12 mouse cellular contexts compared by ENCODE assay signal in the genomic region with DNA sequence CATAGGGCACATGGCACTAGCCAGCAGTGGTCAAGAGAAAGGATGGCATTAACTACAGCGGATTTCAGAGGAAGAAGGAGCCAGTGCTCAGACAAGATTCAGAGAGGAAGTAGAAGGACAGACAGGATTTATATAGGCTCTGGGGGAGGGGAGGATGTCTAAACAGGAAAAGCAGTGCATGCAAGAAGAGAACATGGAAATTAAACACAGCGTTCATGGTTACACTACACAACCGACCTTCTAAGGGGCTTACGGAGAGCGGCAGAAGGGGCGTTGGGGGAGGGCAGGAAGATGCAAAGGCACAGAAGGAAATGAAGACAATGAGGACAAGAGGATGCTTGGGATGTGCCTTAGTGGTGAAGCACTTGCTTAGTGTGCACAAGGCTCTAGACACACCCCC.
DNase-seq lines count a peak whose midpoint lies in the region; ATAC-seq and TF ChIP-seq lines count a peak whose summit lies in the region.
"Had no signal": no experiment of that assay in that cellular context is flagged by ENCODE, and none has a peak within 500 bp of the region (broad histone marks: within the 10 kb centered on the region; RNA-seq: fewer than 3 reads in every experiment).

No protein-coding gene starts in this region.

- H3K36me3 ChIP-seq in forebrain, embryonic 10.5 days (replicated peaks), result no peaks in the 10 kb centered on the region
- H3K36me3 ChIP-seq in forebrain, embryonic 15.5 days, result no peaks in the 10 kb centered on the region
- H3K36me3 ChIP-seq in embryonic facial prominence, embryonic 11.5 days (replicated peaks; ENCODE audit: control insufficient read depth, insufficient read depth, low read depth, low read length), result no peaks in the 10 kb centered on the region
- H3K36me3 ChIP-seq in limb, embryonic 14.5 days (ENCODE audit: control insufficient read depth, insufficient read depth, low read length), result peaks cover 3% of the 10 kb centered on the region; the same call in 1 of the 2 replicates
- H3K36me3 ChIP-seq: G1E had no signal

- no peak for DNase-seq in forebrain, embryonic 10.5 days (ENCODE audit: extremely low spot score, low spot score)
- DNase-seq in layer of hippocampus, adult 2 months (ENCODE audit: low spot score in 2 of 2), result no peak
- DNase-seq in layer of hippocampus, postnatal 10 days (ENCODE audit: low spot score in 2 of 2), result no peak
- no peak for DNase-seq in embryonic facial prominence, embryonic 11.5 days (ENCODE audit: low spot score)
- DNase-seq in limb, embryonic 14.5 days (ENCODE audit: low spot score), result no peak
- no peak for DNase-seq in left cerebral cortex, adult 2 months (ENCODE audit: extremely low spot score in 1 of 2, low spot score in 2 of 2)
- DNase-seq: liver; thymus, postnatal 25 days had no signal

- peaks cover 39% of the 10 kb centered on the region for H3K4me1 ChIP-seq in forebrain, embryonic 10.5 days
- H3K4me1 ChIP-seq in forebrain, embryonic 15.5 days, result no peaks in the 10 kb centered on the region
- H3K4me1 ChIP-seq in embryonic facial prominence, embryonic 11.5 days (ENCODE audit: control insufficient read depth, insufficient read depth, low read length), result no peaks in the 10 kb centered on the region; the same call in none of the 2 replicates
- H3K4me1 ChIP-seq in limb, embryonic 14.5 days (ENCODE audit: control insufficient read depth, insufficient read depth, low read length), result peaks cover 35% of the 10 kb centered on the region

- no peak overlapping the region for H3K4me3 ChIP-seq in forebrain, embryonic 10.5 days
- no peak overlapping the region for H3K4me3 ChIP-seq in forebrain, embryonic 15.5 days
- H3K4me3 ChIP-seq in layer of hippocampus, adult 2 months, result no peak overlapping the region
- no peak overlapping the region for H3K4me3 ChIP-seq in embryonic facial prominence, embryonic 11.5 days (ENCODE audit: low read depth, low read length)
- no peak overlapping the region for H3K4me3 ChIP-seq in limb, embryonic 14.5 days (replicated peaks; ENCODE audit: low read length)
- H3K4me3 ChIP-seq in left cerebral cortex, adult 2 months, result no peak overlapping the region
- H3K4me3 ChIP-seq: forebrain, embryonic 13.5 days had no signal

- TF ChIP-seq POLR2A in limb, embryonic 14.5 days (IDR thresholded peaks at IDR 0.05; ENCODE audit: borderline replicate concordance, extremely low read depth, insufficient read depth, insufficient read length), result no peak

- TF ChIP-seq CTCF in layer of hippocampus, adult 2 months (conservative IDR thresholded peaks at IDR 0.05), result no peak
- TF ChIP-seq CTCF in left cerebral cortex, adult 2 months (IDR thresholded peaks at IDR 0.05), result no peak

- no peaks in the 10 kb centered on the region for H3K9me3 ChIP-seq in forebrain, embryonic 10.5 days
- no peaks in the 10 kb centered on the region for H3K9me3 ChIP-seq in forebrain, embryonic 15.5 days
- no peaks in the 10 kb centered on the region for H3K9me3 ChIP-seq in embryonic facial prominence, embryonic 11.5 days (replicated peaks; ENCODE audit: control insufficient read depth, low read length)
- H3K9me3 ChIP-seq in limb, embryonic 14.5 days (ENCODE audit: control insufficient read depth, low read length), result no peaks in the 10 kb centered on the region
- H3K9me3 ChIP-seq: forebrain, embryonic 13.5 days; G1E had no signal

- intact Hi-C loops in left cerebral cortex, adult 2 months (cut with DNase I), result no loop called here

- no peaks in the 10 kb centered on the region for H3K27me3 ChIP-seq in forebrain, embryonic 10.5 days (ENCODE audit: poor library complexity, severe bottlenecking)
- no peaks in the 10 kb centered on the region for H3K27me3 ChIP-seq in forebrain, embryonic 15.5 days
- H3K27me3 ChIP-seq in embryonic facial prominence, embryonic 11.5 days (ENCODE audit: control insufficient read depth, insufficient read depth, low read length), result no peaks in the 10 kb centered on the region
- no peaks in the 10 kb centered on the region for H3K27me3 ChIP-seq in limb, embryonic 14.5 days (ENCODE audit: control insufficient read depth, insufficient read depth, low read length)
- H3K27me3 ChIP-seq: forebrain, embryonic 13.5 days had no signal

- H3K4me2 ChIP-seq in forebrain, embryonic 15.5 days (replicated peaks), result no peak overlapping the region
- no peak overlapping the region for H3K4me2 ChIP-seq in embryonic facial prominence, embryonic 11.5 days (ENCODE audit: low read depth, low read length)
- H3K4me2 ChIP-seq in limb, embryonic 14.5 days (replicated peaks; ENCODE audit: low read depth, low read length, severe bottlenecking), result no peak overlapping the region
- H3K4me2 ChIP-seq: forebrain, embryonic 13.5 days had no signal

- H3K27ac ChIP-seq in forebrain, embryonic 10.5 days, result peak overlapping the region; percentile 31
- no peak overlapping the region for H3K27ac ChIP-seq in forebrain, embryonic 15.5 days (replicated peaks)
- H3K27ac ChIP-seq in layer of hippocampus, adult 2 months, result peak overlapping the region; percentile 48; the same call in 1 of the 2 replicates
- H3K27ac ChIP-seq in embryonic facial prominence, embryonic 11.5 days (replicated peaks; ENCODE audit: low read depth, low read length), result no peak overlapping the region; the same call in 1 of the 2 replicates
- 0 out of 2 replicates have a peak overlapping the region, but pooled peaks have one; percentile 58 for H3K27ac ChIP-seq in limb, embryonic 14.5 days (replicated peaks; ENCODE audit: low read depth, low read length)
- H3K27ac ChIP-seq in left cerebral cortex, adult 2 months, result no peak overlapping the region
- H3K27ac ChIP-seq: forebrain, embryonic 13.5 days had no signal

- 74% methylated on average over 6 of the region's 6 CpGs for WGBS in forebrain, embryonic 10.5 days
- 76% methylated on average over 6 of the region's 6 CpGs for WGBS in forebrain, embryonic 15.5 days
- 53% methylated on average over 6 of the region's 6 CpGs for WGBS in embryonic facial prominence, embryonic 11.5 days
- 50% methylated on average over 6 of the region's 6 CpGs for WGBS in limb, embryonic 14.5 days

- H3K9ac ChIP-seq in forebrain, embryonic 15.5 days (replicated peaks), result no peak overlapping the region
- H3K9ac ChIP-seq in embryonic facial prominence, embryonic 11.5 days (replicated peaks; ENCODE audit: low read length), result 0 out of 2 replicates have a peak overlapping the region, but pooled peaks have one; percentile 19
- no peak overlapping the region for H3K9ac ChIP-seq in limb, embryonic 14.5 days (ENCODE audit: low read depth, low read length, severe bottlenecking)
- H3K9ac ChIP-seq: forebrain, embryonic 13.5 days had no signal

- ATAC-seq in forebrain, embryonic 15.5 days (replicated peaks), result no peak
- ATAC-seq in embryonic facial prominence, embryonic 11.5 days (replicated peaks; ENCODE audit: insufficient number of reproducible peaks, low FRiP score, low TSS enrichment, low read depth), result no peak
- no peak for ATAC-seq in limb, embryonic 14.5 days (ENCODE audit: low FRiP score, low read depth)
- ATAC-seq in erythroblast, adult 5-6 weeks (replicated peaks; ENCODE audit: low FRiP score, poor library complexity, severe bottlenecking), result no peak
- ATAC-seq: forebrain, embryonic 13.5 days had no signal

Comparison
In these comparisons a context has a peak if more than half of its experiments do, and no peak if none do; other contexts are left out.
1. H3K27ac ChIP-seq: peak in forebrain, embryonic 10.5 days (single experiment), layer of hippocampus, adult 2 months (single experiment) and limb, embryonic 14.5 days (single experiment); none in forebrain, embryonic 15.5 days (single experiment), embryonic facial prominence, embryonic 11.5 days (single experiment) and left cerebral cortex, adult 2 months (single experiment).